Mouse (Mus musculus) right cerebral cortex, adult 2 months (tissue): ENCODE measurements around the gene Gars.

Source experiments
- DNase-seq, 2 experiments: peaks; one replicate each; pipeline ENCODE4 v3.0.0; 2021 to 2022; ENCODE audit warnings: low spot score in 2 of 2

Gene Gars

DNA sequence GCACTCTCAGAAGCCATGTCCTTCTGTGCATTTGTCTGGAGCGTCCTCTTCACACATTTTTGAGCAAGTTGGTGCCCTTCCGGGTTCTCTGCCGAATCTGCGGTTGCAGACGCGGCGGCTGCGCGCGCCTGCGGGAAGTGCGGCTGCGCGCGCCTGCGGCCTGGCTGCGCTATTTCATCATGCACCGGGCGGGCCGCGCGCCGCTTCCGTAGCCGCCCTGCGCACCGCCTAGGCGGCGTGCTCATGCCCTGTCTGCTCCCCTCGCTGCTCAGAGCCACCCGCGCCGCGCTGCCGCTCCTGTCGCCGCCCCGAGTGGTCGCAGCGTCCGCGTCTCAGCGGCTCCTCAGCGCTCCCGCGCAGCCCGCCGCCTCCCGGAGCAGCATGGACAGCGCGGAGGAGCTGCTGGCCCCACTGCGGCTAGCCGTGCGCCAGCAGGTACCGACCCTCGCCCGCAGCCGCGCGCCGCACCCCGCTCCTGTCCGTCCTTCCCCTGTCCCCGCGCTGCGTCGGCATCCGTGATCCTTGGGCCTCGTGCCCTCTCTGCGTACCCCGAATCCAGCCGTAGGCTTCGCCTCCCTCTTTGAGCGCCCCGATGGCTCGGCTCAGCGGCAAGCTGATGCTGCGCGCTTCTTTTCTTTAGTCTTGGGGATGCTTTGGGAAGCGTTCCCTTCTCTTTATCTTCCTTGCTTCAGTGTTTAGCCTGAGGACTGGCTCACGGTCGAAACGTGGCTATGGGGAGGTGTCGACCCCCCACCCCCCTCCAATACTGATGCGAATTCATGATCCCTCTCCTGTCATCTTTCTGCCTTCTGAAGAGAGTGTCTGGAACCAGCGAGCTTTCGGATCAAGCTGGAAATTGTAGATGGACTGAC is at the start of gene Gars:
Gene Gars, plus strand, starts transcription at position 209 of the 872 bp plus-strand sequence.
- peak; percentile 84 to 85 for DNase-seq

GRCm38 (mm10) chr6:54988141-54988540 is 49.7 kb upstream of the Gars start:
- no peak for DNase-seq

DNA sequence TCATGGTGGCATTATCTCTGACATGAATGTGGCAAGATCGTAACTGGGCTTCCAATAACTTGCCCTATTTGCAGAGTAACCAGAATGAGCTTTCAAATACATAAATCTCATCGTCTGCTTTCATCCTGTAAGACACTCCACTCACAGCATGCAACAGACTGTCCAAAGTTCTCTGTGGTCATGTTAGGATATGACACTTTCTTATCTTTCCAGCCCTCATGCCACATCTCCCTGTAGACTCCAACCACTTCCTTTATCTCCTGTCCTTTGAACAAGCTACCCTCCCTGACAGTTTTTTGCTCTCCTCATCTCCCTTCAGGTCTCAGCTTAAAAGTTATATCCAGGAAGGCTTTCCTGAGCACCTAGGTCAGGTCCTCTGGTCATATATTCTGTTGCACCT is 46.6 kb upstream of the Gars start:
- DNase-seq = no peak

DNA sequence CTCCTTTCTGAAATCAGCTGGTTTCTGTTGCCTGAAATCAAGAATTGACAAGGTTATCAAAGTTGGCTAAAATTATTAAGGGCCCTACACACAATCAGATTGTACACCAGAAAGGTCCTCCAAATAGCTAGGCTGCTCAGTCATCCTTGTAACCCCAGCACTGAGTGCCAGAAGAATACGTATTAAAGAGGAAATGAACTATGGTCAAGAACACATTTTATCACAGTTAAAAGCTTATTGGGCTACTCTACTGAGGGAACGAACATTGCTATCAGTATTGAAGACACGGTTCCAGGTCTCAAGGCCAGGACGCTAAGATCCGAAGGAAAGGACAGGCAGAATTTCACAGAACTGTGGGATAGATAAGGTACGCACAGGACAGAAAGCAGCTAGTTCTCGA is 45.7 kb upstream of the Gars start:
- no peak for DNase-seq

- DNase-seq = peak; percentile 96 to 98
These were observed 45.0 kb upstream of the Gars start, which contains the start of gene Ggct for GRCm38 (mm10) chr6:54992734-54993260. TSS of gene Ggct (minus strand) at chr6:54992950.

GRCm38 (mm10) chr6:54996361-54996760 is 41.4 kb upstream of the Gars start:
- DNase-seq = no peak

DNA sequence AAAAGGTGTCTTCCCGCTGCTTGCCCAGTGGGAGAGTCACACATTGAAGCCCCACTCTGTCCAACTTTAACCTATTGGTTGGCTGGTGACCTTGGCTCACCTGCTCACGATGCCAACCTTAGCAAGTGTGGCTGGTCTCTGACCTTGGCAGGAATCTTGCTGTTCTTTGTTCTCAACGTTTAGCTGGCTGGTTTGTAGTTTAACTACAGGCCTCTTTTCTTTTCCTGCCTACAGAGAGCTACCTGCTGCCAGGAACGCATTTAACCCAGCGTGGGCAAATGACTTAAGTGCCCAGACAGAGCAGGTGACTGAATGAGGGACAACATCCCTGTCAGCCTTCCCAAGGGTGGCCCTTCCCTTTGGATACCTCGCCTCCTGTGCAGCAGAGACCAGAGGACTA is 40.1 kb upstream of the Gars start:
- DNase-seq = no peak

DNA sequence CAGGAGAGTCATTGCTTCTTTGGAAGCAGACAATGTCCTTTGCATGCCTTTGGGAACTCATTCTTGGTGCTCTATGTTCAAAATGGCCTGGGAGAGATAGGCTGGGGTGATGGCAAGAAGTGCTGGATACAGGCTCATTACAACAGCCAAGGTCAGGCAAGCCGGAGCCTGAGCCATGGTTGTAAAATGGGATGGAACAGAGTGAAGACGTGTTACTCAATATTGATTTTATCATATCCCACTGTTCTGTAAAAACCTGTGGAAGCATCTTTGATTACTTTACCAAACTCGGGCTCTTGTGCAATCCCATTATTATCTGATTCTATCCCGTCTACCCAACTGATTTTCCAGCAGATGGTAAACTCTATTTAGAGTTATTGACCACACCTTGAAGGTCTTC is 36.5 kb upstream of the Gars start:
- no peak for DNase-seq

DNA sequence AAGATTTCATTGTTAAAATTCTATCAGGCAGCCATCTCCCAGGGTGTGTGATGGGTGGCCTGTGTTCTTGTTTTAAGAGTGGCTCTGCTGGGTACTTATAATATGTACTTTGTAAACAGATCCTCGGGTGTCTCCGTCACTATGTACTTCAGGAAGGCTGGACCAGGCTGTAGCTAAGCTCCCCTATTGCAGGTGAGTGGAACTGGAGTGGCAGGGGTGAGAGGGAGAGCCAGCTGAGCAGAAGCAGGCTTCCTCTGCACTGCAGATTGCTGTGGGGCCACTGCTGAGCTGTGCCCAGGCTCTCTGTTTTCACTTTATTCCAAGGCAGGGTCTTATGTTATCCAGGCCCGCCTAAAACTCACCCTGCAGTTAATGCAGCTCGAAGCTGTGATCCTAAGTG is 35.4 kb upstream of the Gars start:
- DNase-seq = no peak

- DNase-seq = no peak
These were observed 34.2 kb upstream of the Gars start for GRCm38 (mm10) chr6:55003559-55003958.

GRCm38 (mm10) chr6:55008401-55008800 is 29.4 kb upstream of the Gars start:
- no peak for DNase-seq

- DNase-seq = peak in 1 of 2 experiments; percentile 20
These were observed 28.2 kb upstream of the Gars start for GRCm38 (mm10) chr6:55009391-55010230.

DNA sequence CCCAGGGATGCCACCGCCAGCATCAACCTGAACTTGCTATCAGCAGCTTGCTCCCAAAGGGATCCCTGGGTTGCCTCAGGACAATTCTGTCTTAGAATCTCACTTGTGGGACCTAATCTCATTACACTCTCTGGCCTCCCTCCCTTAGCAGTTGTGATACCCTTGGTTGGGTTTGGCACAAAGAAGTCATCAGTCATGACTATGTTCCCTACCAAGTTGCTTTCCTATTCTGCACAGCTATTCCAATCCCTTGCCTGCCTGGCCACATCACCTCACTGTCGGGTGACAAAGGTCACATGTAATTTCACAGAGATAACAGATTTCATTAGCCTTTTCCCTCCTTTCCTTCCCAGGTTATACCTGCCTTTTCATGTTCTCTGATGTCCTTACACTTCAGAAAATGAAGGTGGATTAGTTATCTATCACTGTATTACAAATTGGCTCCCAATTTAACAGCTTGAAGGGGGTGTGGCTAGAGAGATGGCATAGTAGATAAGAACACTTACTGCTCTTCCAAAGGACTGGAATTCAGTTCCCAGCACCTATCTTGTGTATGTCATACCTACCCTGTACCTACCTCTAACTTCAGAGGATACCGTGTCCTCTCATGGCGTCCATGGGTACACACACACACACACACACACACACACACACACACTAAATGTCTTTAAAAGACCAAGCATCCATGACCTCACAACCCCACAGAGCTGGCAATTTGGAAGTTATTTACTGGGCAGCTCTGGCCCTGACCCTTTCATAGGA is 27.3 kb upstream of the Gars start:
- no peak for DNase-seq

DNA sequence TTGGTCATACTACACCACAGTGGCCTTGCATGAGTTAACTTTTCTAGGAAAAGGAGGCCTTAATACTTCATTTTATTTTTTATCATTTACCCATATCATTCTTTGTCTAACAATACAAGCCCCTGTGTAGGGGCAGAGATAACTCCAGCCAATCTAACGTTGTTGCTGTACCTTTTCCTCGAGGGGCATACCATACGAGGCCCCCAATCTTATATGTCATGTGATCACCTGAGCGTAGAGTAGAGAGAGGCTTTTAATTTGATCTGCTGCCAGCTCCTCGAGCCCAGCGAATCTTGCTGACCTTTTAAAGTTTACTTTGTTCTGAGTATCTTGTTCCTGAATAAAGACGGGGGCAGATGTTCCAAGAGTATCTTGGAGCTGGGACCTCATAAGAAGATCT is 25.3 kb upstream of the Gars start:
- no peak for DNase-seq

DNA sequence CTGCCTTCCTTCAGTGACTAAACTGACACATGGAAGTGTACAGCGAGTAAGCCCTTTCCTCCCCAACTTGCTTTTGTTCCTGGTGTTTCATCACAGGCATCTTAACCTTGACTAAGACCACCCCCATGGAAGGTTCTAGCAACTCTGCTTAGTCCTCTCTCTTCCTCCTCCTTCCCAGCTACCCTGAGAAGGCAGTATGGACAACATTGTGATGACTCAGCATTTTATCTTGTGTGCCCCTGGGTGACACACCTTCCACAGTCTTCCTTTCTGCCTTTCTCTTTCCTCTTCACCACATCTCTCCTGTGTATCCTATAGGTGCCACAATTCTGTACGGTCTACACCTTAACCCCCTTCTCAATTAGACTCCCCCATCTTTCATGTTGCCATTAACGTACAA is 23.6 kb upstream of the Gars start:
- DNase-seq = no peak

- DNase-seq = peak; percentile 46 to 57
These were observed 21.6 kb upstream of the Gars start for GRCm38 (mm10) chr6:55016236-55016635.

GRCm38 (mm10) chr6:55016710-55017583 is 20.9 kb upstream of the Gars start:
- DNase-seq = peak; percentile 67 to 75

GRCm38 (mm10) chr6:55018417-55018816 is 19.4 kb upstream of the Gars start:
- DNase-seq = no peak

DNA sequence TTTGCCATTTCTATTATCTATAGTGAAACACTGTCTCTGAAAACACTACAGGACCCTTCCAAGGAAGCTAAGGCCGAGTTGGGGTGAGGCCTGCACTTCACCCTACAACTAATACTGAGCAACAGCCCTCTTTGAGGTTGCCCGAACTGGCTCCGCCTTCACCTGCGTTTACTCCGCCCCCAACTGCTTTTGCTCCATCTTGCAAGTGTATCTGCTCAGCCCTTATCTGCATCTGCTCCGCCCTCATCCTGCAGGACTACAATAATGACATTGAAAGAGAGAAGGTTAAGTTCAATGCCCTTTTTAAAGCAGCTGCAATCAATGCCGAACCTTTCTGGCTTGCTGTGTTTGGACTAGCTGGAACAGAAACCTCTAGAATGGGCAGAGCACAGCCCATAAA is 16.0 kb upstream of the Gars start:
- no peak for DNase-seq

DNA sequence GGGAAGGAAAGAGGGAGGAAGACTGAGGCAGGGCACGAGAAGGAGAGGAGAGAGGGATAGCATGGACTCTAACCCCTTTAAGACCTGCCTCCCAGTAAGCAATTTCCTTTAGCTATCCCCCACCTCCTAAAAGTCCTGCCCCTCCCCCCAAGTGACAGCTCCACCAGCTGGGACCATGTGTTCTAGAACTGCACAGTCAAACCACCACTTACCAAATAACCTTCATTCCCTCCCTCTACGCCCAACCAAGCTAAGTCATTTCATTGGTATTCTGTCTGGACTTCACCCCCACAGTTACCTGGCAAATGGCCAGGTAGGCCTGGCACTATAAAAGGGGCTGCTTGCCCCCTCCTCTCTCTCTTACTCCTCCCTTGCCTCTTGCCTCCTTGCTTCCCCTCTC is 10.2 kb upstream of the Gars start:
- no peak for DNase-seq

GRCm38 (mm10) chr6:55036731-55037130 is 1.1 kb upstream of the Gars start:
- no peak for DNase-seq
